Mouse (Mus musculus) heart, embryonic 10.5 days (tissue): Measurements from ENCODE around the gene Dnajc7. TPM values are rescaled to one million over a fixed set of nuclear protein-coding genes. Genes with fewer than 3 reads are reported as not detected.
"Not testable (repeated sequence)": the region's sequence is repeated elsewhere in the genome, so short reads cannot be mapped to it uniquely, and the experiment has no call there.

Experiments used
- DNase-seq: peaks from one replicate; pipeline ENCODE4 v3.0.0-alpha.2; 2017; ENCODE audit warnings: low spot score
- H3K27ac ChIP-seq: fragments of 300-500 bp; sonication (generic); 2 replicates; pipeline ENCODE4 v1.5.1; 2016; ENCODE audit warnings: mild to moderate bottlenecking
- H3K27me3 ChIP-seq: fragments of 300-500 bp; sonication (generic); 2 replicates; pipeline ENCODE4 v1.6.1; 2016; ENCODE audit warnings: mild to moderate bottlenecking; ENCODE audit not compliant: poor library complexity, insufficient read depth, severe bottlenecking
- H3K36me3 ChIP-seq: fragments of 300-500 bp; sonication (generic); 2 replicates; pipeline ENCODE4 v1.6.1; 2016; ENCODE audit warnings: mild to moderate bottlenecking, moderate library complexity
- H3K4me1 ChIP-seq: fragments of 300-500 bp; sonication (generic); 2 replicates; pipeline ENCODE4 v1.6.1; 2016; ENCODE audit warnings: mild to moderate bottlenecking
- H3K4me3 ChIP-seq: fragments of 300-500 bp; sonication (generic); 2 replicates; pipeline ENCODE4 v1.5.1; 2016; ENCODE audit warnings: mild to moderate bottlenecking, moderate library complexity
- H3K9me3 ChIP-seq: fragments of 300-500 bp; sonication (generic); 2 replicates; pipeline ENCODE4 v1.6.1; 2016; ENCODE audit warnings: mild to moderate bottlenecking, moderate library complexity
- WGBS: fragments of 180-500 bp; shearing (Covaris S2); methylation state at CpG from one replicate; pipeline ENCODE4 v1.1.7; 2016; 5-methylcytosine and 5-hydroxymethylcytosine counted together
- polyA plus RNA-seq: library from polyadenylated mRNA; unstranded; fragments of >200 nt; fragmentation: Nextera tagmentation; extraction: Ambion mirVana; gene quantifications from 2 replicates; pipeline ENCODE4 v1.2.1, GENCODE M21; 2016

Gene Dnajc7
- 194 and 211 TPM in 2 replicates for polyA plus RNA-seq

DNA sequence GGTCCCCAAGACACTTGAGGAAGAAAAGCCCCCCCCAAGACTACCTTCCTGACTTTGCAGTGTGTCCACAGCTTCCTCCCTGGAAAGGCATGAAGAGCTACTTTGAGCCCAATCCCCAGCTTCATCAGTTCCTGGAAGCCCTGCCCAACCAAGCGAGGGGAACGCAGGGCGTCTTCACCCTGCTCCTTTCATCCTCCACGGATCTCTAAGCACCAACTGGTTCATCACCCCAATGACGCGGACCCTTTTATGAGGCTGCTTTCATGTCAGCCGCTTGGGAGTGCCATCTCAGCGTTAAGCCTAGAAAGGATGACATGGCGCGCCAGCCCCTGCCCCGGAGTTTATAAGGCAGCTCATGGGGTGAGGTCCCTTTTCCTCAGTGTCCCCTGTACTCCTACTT is at the start of gene Dnajc7:
Gene Dnajc7, minus strand, starts transcription at position 187 of the 400 bp plus-strand sequence.
- H3K4me1 ChIP-seq, result peaks cover 38% of the 10 kb centered on the region
- H3K9me3 ChIP-seq, result no peaks in the 10 kb centered on the region
- peak within 1 kb of the TSS; percentile 97 for H3K4me3 ChIP-seq
- WGBS, result 7% methylated on average over 11 of the region's 11 CpGs
- no peaks in the 10 kb centered on the region for H3K27me3 ChIP-seq
- DNase-seq, result no peak
- H3K36me3 ChIP-seq, result peaks cover 11% of the 10 kb centered on the region
- peak within 1 kb of the TSS; percentile 96 for H3K27ac ChIP-seq

GRCm38 (mm10) chr11:100659806-100660205 is 39.8 kb upstream of the Dnajc7 start:
- DNase-seq, result no peak
- Histone ChIP-seq H3K27me3 (peaks cover 10% of the 10 kb centered on the region), H3K4me3 (no peak overlapping the region), H3K9me3 (no peaks in the 10 kb centered on the region), H3K4me1 (peaks cover 27% of the 10 kb centered on the region), H3K36me3 (no peaks in the 10 kb centered on the region), H3K27ac (no peak overlapping the region; the same call in 1 of the 2 replicates)
- WGBS, result 74% methylated on average over 10 of the region's 10 CpGs

DNA sequence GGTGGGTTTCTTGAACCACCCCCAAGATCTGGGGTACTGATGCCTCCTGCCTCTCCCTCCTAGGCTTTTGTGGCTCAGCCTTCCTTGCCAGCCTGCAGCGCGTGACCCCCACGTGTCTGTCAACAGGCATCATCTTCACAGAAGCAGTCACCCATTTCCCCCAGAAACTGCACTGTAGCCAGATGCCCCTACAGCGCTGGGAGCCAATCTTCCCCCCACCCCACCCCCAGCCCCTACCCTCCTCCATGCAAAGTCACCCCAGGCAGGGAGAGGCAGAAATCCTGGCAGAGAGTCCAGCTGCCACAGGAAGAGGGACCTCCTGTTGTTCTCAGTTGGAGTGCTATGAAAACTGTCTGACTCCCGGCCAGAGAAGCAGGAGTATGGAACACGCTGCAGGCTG is 36.5 kb upstream of the Dnajc7 start:
- WGBS, result 11% methylated on average over 6 of the region's 6 CpGs
- Histone ChIP-seq H3K4me3 (peak overlapping the region; percentile 34; the same call in 1 of the 2 replicates), H3K9me3 (no peaks in the 10 kb centered on the region), H3K27ac (peak overlapping the region; percentile 39), H3K36me3 (no peaks in the 10 kb centered on the region), H3K27me3 (peaks cover 25% of the 10 kb centered on the region), H3K4me1 (peaks cover 33% of the 10 kb centered on the region)
- no peak for DNase-seq

GRCm38 (mm10) chr11:100655589-100655988 is 35.6 kb upstream of the Dnajc7 start:
- not testable (repeated sequence) for H3K4me3 ChIP-seq, H3K36me3 ChIP-seq, DNase-seq, H3K9me3 ChIP-seq, H3K27ac ChIP-seq
- H3K27me3 ChIP-seq, result peaks cover 34% of the 10 kb centered on the region
- H3K4me1 ChIP-seq, result peaks cover 42% of the 10 kb centered on the region
- WGBS, result 60% methylated on average over 3 of the region's 3 CpGs

DNA sequence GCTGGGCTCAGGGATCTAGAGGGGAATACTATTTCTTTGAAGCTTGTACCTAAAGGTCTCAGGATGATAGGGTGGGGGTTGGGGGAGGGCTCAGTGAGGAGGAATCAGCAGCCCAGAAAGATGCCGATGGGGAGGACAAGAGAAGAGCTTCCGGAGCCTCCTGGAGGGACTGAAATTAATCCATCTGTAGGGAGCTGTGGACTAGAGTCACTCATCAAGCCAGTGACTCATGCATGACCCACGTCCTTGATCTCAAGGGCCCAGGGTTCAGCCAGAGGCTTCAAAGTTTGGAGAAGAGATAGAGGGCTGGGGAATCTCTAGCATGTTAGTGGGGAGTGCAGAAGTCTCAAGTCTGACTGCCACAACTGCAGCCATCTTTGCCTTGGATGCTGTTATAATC is 31.8 kb upstream of the Dnajc7 start:
- Histone ChIP-seq H3K4me1 (peaks cover 29% of the 10 kb centered on the region), H3K27ac (no peak overlapping the region), H3K9me3 (no peaks in the 10 kb centered on the region), H3K36me3 (no peaks in the 10 kb centered on the region), H3K27me3 (peaks cover 56% of the 10 kb centered on the region), H3K4me3 (no peak overlapping the region)
- DNase-seq, result no peak
- 16% methylated on average over 3 of the region's 3 CpGs for WGBS

DNA sequence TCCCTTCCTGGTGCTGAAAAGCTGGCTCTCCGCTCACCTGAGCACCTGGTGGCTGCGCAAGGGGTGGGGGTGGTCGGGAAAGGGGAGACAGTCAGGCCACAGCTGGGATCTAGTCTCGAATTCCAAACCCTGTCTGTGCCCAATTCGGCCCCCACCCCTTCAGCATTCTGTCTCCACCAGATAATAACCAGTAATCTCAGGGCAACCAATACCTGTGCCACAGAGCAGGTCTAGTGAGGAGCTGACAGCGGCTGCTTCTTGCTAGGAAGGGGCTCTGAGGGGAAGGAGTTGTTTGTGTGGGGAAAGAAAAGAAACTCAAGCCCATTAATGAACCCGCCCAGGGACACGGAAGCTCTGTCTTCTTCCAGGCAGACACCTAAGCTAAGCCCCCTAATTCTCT is 31.2 kb upstream of the Dnajc7 start:
- Histone ChIP-seq H3K27ac (no peak overlapping the region), H3K27me3 (peaks cover 56% of the 10 kb centered on the region), H3K9me3 (no peaks in the 10 kb centered on the region), H3K4me1 (peaks cover 23% of the 10 kb centered on the region), H3K36me3 (no peaks in the 10 kb centered on the region), H3K4me3 (peak overlapping the region; percentile 5; the same call in 1 of the 2 replicates)
- 10% methylated on average over 8 of the region's 8 CpGs for WGBS
- no peak for DNase-seq

GRCm38 (mm10) chr11:100648405-100648804 is 28.4 kb upstream of the Dnajc7 start:
- Histone ChIP-seq H3K27ac (no peak overlapping the region), H3K9me3 (no peaks in the 10 kb centered on the region), H3K4me3 (no peak overlapping the region), H3K36me3 (no peaks in the 10 kb centered on the region), H3K4me1 (peaks cover 20% of the 10 kb centered on the region; the same call in 1 of the 2 replicates), H3K27me3 (peaks cover 67% of the 10 kb centered on the region)
- WGBS, result 86% methylated on average over 8 of the region's 8 CpGs
- no peak for DNase-seq

- WGBS, result 4% methylated on average over 1 of the region's 1 CpGs
- peak; percentile 84 for DNase-seq
Measured at GRCm38 (mm10) chr11:100646265-100646664, 26.3 kb upstream of the Dnajc7 start.

DNA sequence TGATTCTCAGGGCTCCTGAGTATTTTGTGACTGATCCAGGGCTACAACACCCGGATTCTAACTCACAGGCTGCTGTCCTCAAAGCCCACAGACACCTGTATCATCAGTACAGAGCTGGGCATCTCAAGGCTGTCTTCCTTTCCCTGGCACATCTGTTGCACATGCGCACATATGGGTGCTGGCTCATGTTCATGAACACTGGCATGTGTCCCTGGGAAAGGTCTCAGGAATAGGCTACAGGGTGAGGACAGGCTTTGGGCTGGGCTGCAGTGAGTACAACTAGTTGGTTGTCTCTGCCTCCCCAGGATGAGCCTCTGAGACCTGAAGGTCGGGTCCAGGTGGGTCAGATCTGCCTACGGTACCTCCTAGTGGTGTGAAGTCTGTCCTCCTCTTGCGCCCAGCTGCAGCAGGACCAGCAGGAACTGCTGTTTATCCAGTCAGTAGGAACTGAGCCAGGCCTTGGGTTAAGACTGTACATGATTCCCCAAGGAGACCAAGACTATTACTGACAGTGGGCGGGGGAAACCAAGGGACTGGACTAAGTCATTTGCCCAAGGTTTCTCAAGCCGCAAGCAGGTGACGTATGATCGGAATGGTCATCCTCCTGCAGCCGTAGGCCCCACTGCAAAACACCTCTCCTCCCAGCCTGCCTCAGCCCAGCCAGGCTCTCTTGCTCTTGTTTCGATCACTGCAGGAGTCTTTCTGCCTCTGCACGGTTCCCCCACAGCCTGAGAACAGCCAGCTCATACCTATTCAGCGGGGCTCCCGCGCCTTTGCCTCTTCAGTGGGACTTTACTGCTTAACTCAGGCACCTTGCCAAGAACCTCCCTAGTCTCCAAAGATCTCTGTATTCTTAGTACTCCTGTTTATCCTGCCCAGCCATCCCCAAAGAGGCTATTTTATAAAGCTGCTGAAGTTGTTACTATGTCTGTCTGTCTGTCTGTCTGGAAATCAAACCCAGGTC is 23.9 kb upstream of the Dnajc7 start:
- no peaks in the 10 kb centered on the region for H3K36me3 ChIP-seq
- DNase-seq, result no peak
- peaks cover 10% of the 10 kb centered on the region for H3K4me1 ChIP-seq
- no peaks in the 10 kb centered on the region for H3K9me3 ChIP-seq
- peaks cover 74% of the 10 kb centered on the region for H3K27me3 ChIP-seq
- 72% methylated on average over 15 of the region's 15 CpGs for WGBS
- H3K4me3 ChIP-seq, result no peak overlapping the region
- no peak overlapping the region for H3K27ac ChIP-seq

More at GRCm38 (mm10) chr11:100646265-100646664, 26.3 kb upstream of the Dnajc7 start:
- peaks cover 12% of the 10 kb centered on the region; the same call in 1 of the 2 replicates for H3K4me1 ChIP-seq
- H3K9me3 ChIP-seq, result no peaks in the 10 kb centered on the region
- H3K27ac ChIP-seq, result no peak overlapping the region
- H3K4me3 ChIP-seq, result no peak overlapping the region
- peaks cover 74% of the 10 kb centered on the region for H3K27me3 ChIP-seq
- no peaks in the 10 kb centered on the region for H3K36me3 ChIP-seq

DNA sequence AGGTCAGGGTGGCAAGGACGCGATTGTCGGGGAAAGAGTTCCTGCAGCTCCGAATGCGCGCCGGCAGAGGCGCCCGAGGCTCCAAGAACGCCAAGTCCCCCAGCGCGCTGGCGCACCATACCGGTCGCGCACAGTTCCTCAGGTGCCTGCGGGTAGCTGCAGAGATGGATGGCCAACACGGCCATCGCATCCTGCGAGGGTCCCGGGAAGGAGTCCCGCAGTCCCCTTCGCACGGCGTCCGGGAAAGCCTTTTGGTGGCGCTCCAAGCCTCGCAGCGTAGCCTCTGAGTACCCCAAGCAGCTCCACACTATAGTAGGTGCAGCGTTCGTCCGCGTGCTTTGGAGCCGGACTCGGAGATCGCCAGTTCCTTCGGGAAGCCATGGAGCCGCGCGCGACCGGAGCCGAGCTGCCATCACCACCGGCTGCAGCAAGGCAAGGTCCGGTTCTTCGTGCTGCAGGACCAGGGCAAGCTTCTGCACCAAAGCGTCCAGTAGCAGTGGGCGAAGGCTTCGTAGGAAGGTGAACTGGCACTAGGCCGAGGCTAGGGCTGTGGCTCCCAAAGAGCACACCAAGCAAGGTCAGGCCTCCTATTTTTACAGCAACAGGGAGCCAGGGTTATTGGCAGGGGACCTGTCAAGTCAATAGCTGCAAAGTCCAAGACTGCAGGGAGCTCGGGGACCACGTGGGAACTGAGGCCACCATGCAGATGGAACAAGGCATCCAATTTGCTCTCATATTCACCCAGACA is 20.4 kb upstream of the Dnajc7 start:
- peak overlapping the region; percentile 58 for H3K4me3 ChIP-seq
- no peaks in the 10 kb centered on the region for H3K9me3 ChIP-seq
- 8% methylated on average over 52 of the region's 52 CpGs for WGBS
- peak overlapping the region; percentile 73; the same call in 1 of the 2 replicates for H3K27ac ChIP-seq
- peaks cover 10% of the 10 kb centered on the region for H3K4me1 ChIP-seq
- no peak for DNase-seq
- H3K27me3 ChIP-seq, result peaks cover 79% of the 10 kb centered on the region
- H3K36me3 ChIP-seq, result no peaks in the 10 kb centered on the region

- H3K36me3 ChIP-seq, result no peaks in the 10 kb centered on the region
- no peaks in the 10 kb centered on the region for H3K9me3 ChIP-seq
- H3K4me3 ChIP-seq, result no peak overlapping the region
- H3K27me3 ChIP-seq, result peaks cover 60% of the 10 kb centered on the region
- 67% methylated on average over 7 of the region's 7 CpGs for WGBS
- no peak overlapping the region for H3K27ac ChIP-seq
- H3K4me1 ChIP-seq, result no peaks in the 10 kb centered on the region
- no peak for DNase-seq
Measured at GRCm38 (mm10) chr11:100634530-100634929, 14.6 kb upstream of the Dnajc7 start.

DNA sequence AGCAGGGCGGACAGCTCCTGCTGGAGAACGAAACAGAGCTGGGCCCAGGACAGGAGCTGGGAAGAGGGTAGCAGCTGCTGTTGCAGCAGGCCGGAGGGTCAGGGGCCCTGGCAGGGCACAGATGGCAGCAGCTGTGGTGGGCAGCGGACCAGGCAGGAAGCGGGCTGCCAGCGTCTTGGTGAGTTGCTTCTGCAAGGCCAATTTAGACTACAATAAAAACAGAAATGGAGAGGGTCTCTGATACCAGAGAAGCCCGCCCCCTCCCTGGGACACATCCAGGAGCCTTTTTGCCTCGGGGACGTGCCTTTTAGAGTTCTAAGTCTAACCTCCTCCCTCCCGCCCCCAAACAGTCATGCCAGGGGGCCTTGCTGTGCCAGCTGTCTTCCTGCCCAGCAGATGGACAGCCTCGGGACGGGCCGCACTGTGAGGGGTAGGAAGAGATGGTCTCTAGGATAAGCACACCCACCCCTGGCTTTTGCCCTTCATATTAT is 8.9 kb upstream of the Dnajc7 start:
- WGBS, result 63% methylated on average over 13 of the region's 13 CpGs
- Histone ChIP-seq H3K9me3 (no peaks in the 10 kb centered on the region), H3K4me3 (no peak overlapping the region), H3K36me3 (peaks cover 25% of the 10 kb centered on the region), H3K4me1 (peaks cover 20% of the 10 kb centered on the region), H3K27ac (no peak overlapping the region), H3K27me3 (peaks cover 40% of the 10 kb centered on the region; the same call in 1 of the 2 replicates)
- peak; percentile 71 for DNase-seq
